Mouse (Mus musculus): ENCODE measurements at regions not wholly inside any gene's neighbourhood (a gene's known extent, or its start where the extent isn't known, plus 50 kb on each side); places are given as distances from the start of the nearest gene placed in this dataset.

DNA sequence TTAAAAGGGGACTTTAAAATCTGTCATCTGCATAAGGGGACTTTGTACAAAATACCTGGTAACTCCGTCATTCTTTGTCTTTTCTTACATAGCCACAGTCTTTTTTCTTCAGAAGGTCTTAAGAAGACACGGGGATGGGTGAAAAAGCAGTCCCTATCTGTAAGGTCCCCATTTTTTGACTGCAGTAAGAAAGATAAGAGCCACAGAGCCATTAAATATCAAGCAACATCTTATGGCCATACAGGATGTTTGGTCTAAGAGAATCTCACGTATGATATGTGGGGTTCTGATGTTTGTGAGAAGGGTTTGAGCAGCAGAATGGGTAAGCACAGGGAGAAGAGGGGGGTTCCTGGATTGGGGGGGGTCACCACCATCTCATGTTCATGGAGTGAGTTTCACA is 148.9 kb downstream of the Dhx15 start:
- Histone ChIP-seq H3K4me2 (replicated peaks; ENCODE audit: low read depth, low read length, severe bottlenecking) (no peak overlapping the region), H3K36me3 (ENCODE audit: control insufficient read depth, insufficient read depth, low read length) (no peaks in the 10 kb centered on the region), H3K27me3 (ENCODE audit: control insufficient read depth, insufficient read depth, low read length) (no peaks in the 10 kb centered on the region), H3K9ac (ENCODE audit: low read depth, low read length, severe bottlenecking) (no peak overlapping the region), H3K9me3 (ENCODE audit: control insufficient read depth, low read length) (no peaks in the 10 kb centered on the region), H3K27ac (replicated peaks; ENCODE audit: low read depth, low read length) (no peak overlapping the region), H3K4me3 (replicated peaks; ENCODE audit: low read length) (no peak overlapping the region), H3K4me1 (ENCODE audit: control insufficient read depth, insufficient read depth, low read length) (no peaks in the 10 kb centered on the region)
- no peak for DNase-seq (ENCODE audit: low spot score)
- TF ChIP-seq POLR2A (IDR thresholded peaks at IDR 0.05; ENCODE audit: borderline replicate concordance, extremely low read depth, insufficient read depth, insufficient read length): no peak
- no peak for ATAC-seq (ENCODE audit: low FRiP score, low read depth)
- 86% methylated on average over 3 of the region's 3 CpGs for WGBS

DNA sequence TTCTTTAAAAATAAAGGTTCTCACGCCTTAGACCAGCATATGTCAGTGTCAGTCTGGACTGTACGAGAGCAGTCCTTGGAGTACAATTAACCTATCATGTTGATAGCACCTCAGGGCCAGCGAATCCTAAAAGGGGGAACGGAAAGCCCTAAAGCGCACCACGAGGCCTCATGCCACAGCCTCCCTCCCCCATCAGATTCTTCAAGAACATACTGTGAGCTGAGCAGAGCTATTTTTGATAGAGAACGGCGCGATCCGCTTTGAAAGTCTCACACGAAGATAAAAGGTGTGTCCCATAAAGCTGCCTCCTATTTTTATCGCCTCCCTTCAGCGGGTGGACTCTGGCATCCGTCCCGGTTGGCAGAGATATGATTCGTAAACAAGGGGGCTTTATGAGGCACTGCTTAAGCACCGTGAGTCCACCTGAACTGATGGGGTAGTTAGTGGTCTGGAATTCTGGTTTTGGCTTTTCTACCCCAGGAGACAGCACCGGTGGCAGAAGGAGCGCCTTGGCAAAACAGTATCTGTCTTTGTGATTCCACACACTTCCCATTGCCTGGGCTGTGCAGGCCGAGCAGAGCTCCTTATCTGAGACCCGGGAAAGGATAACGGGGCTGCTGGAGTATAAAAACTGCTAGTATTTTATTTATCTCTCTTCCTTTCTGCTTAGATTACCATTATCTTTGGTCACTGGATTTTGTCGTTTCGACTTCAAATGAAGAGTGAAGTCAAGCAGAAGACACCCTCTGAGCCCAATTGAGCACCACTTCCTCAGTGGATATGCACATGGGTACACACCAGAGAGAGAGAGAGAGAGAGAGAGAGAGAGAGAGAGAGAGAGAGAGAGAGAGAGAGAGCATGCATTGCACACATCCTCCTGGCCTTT is 149.6 kb downstream of the Dhx15 start:
- WGBS: 71% methylated on average over 24 of the region's 24 CpGs
- Histone ChIP-seq H3K36me3 (ENCODE audit: control insufficient read depth, insufficient read depth, low read length) (no peaks in the 10 kb centered on the region), H3K4me1 (ENCODE audit: control insufficient read depth, insufficient read depth, low read length) (no peaks in the 10 kb centered on the region)

DNA sequence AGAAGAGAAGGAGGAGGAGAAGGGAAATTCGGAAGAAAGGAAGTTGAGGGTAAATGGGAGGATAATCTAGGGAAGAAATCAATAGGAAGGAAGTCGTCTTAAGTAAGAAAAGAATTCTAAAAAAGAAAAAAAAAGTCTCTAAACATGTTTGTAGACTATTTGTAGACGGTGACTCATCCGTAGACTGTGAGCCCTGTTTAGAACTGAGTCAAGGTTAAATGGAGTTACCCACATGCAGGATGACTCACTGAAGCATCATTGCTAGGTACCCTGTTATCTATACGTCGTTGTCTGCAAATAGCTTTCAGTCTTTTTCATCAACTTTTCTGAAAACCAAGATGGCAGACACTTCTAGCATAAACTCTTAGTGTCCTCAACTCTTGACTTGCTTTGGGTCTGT is 155.0 kb downstream of the Dhx15 start:
- no peak overlapping the region for H3K4me3 ChIP-seq (replicated peaks; ENCODE audit: low read length)
- no peak for DNase-seq (ENCODE audit: low spot score)
- H3K9ac ChIP-seq (ENCODE audit: low read depth, low read length, severe bottlenecking): no peak overlapping the region
- H3K4me2 ChIP-seq (replicated peaks; ENCODE audit: low read depth, low read length, severe bottlenecking): no peak overlapping the region
- H3K36me3 ChIP-seq (ENCODE audit: control insufficient read depth, insufficient read depth, low read length): no peaks in the 10 kb centered on the region
- no peaks in the 10 kb centered on the region for H3K27me3 ChIP-seq (ENCODE audit: control insufficient read depth, insufficient read depth, low read length)
- TF ChIP-seq POLR2A (IDR thresholded peaks at IDR 0.05; ENCODE audit: borderline replicate concordance, extremely low read depth, insufficient read depth, insufficient read length): no peak
- H3K4me1 ChIP-seq (ENCODE audit: control insufficient read depth, insufficient read depth, low read length): no peaks in the 10 kb centered on the region
- 84% methylated on average over 6 of the region's 6 CpGs for WGBS
- no peak for ATAC-seq (ENCODE audit: low FRiP score, low read depth)
- no peak overlapping the region for H3K27ac ChIP-seq (replicated peaks; ENCODE audit: low read depth, low read length)
- no peaks in the 10 kb centered on the region for H3K9me3 ChIP-seq (ENCODE audit: control insufficient read depth, low read length)

More for the DNA sequence above, 149.6 kb downstream of the Dhx15 start:
- no peak for DNase-seq (ENCODE audit: low spot score)
- no peaks in the 10 kb centered on the region for H3K27me3 ChIP-seq (ENCODE audit: control insufficient read depth, insufficient read depth, low read length)
- H3K4me3 ChIP-seq (replicated peaks; ENCODE audit: low read length): no peak overlapping the region
- TF ChIP-seq POLR2A (IDR thresholded peaks at IDR 0.05; ENCODE audit: borderline replicate concordance, extremely low read depth, insufficient read depth, insufficient read length): no peak
- no peaks in the 10 kb centered on the region for H3K9me3 ChIP-seq (ENCODE audit: control insufficient read depth, low read length)
- H3K27ac ChIP-seq (replicated peaks; ENCODE audit: low read depth, low read length): no peak overlapping the region
- no peak overlapping the region for H3K4me2 ChIP-seq (replicated peaks; ENCODE audit: low read depth, low read length, severe bottlenecking)
- ATAC-seq (ENCODE audit: low FRiP score, low read depth): no peak
- no peak overlapping the region for H3K9ac ChIP-seq (ENCODE audit: low read depth, low read length, severe bottlenecking)

DNA sequence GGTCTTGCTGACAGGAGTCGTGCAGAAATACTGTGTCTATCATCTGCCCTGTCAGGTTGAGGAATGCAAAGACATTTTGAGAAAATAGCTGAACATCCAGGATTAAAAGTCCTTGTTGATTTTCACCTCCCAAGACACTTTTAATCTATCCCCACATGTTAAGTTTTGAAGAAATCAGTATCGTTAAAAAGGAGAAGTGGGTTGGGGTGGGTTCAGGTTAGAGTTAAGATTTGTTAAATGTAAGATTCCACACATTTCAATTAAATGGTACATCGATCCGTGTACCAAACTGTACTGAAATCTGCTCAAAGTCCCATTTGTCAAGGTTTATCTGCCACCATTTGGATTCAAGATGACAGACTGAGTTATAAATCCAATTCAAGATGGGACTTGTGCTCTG is 162.8 kb downstream of the Dhx15 start:
- no peak overlapping the region for H3K4me3 ChIP-seq (replicated peaks; ENCODE audit: low read length)
- WGBS: 87% methylated on average over 4 of the region's 4 CpGs
- H3K4me1 ChIP-seq (ENCODE audit: control insufficient read depth, insufficient read depth, low read length): peaks cover 3% of the 10 kb centered on the region; the same call in 1 of the 2 replicates
- no peaks in the 10 kb centered on the region for H3K9me3 ChIP-seq (ENCODE audit: control insufficient read depth, low read length)
- no peak for DNase-seq (ENCODE audit: low spot score)
- H3K27ac ChIP-seq (replicated peaks; ENCODE audit: low read depth, low read length): no peak overlapping the region
- H3K27me3 ChIP-seq (ENCODE audit: control insufficient read depth, insufficient read depth, low read length): no peaks in the 10 kb centered on the region
- TF ChIP-seq POLR2A (IDR thresholded peaks at IDR 0.05; ENCODE audit: borderline replicate concordance, extremely low read depth, insufficient read depth, insufficient read length): no peak
- ATAC-seq (ENCODE audit: low FRiP score, low read depth): no peak
- H3K36me3 ChIP-seq (ENCODE audit: control insufficient read depth, insufficient read depth, low read length): no peaks in the 10 kb centered on the region
- no peak overlapping the region for H3K9ac ChIP-seq (ENCODE audit: low read depth, low read length, severe bottlenecking)
- no peak overlapping the region for H3K4me2 ChIP-seq (replicated peaks; ENCODE audit: low read depth, low read length, severe bottlenecking)

DNA sequence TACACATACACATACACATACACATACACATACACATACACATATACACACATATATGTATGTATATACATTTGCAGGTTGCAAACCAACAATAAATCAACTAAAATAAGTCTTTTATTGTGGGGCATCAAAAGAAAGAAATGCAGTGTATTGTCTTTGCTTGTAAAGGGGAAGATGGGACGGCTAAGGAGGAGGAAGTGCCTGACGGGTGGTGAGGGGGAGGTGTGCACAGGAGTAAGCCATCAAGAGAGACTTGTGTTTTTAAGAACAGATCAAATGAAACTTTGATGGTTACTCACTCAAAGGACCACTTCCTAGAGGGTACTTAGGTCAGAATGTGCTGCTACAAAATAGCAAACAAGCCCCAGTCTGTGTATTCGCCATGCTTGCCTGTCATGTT is 164.2 kb downstream of the Dhx15 start:
- no peaks in the 10 kb centered on the region for H3K36me3 ChIP-seq (ENCODE audit: control insufficient read depth, insufficient read depth, low read length)
- H3K9ac ChIP-seq (ENCODE audit: low read depth, low read length, severe bottlenecking): no peak overlapping the region
- H3K4me2 ChIP-seq (replicated peaks; ENCODE audit: low read depth, low read length, severe bottlenecking): no peak overlapping the region
- DNase-seq (ENCODE audit: low spot score) (no peak), ATAC-seq (ENCODE audit: low FRiP score, low read depth) (no peak)
- WGBS: 74% methylated on average over 3 of the region's 3 CpGs
- H3K27me3 ChIP-seq (ENCODE audit: control insufficient read depth, insufficient read depth, low read length): no peaks in the 10 kb centered on the region
- H3K4me1 ChIP-seq (ENCODE audit: control insufficient read depth, insufficient read depth, low read length): peaks cover 3% of the 10 kb centered on the region; the same call in 1 of the 2 replicates
- H3K9me3 ChIP-seq (ENCODE audit: control insufficient read depth, low read length): no peaks in the 10 kb centered on the region
- no peak overlapping the region for H3K27ac ChIP-seq (replicated peaks; ENCODE audit: low read depth, low read length)
- no peak for TF ChIP-seq POLR2A (IDR thresholded peaks at IDR 0.05; ENCODE audit: borderline replicate concordance, extremely low read depth, insufficient read depth, insufficient read length)
- no peak overlapping the region for H3K4me3 ChIP-seq (replicated peaks; ENCODE audit: low read length)

Data from limb, embryonic 14.5 days (tissue).